Mouse (Mus musculus) olfactory bulb, adult 2 months (tissue): ENCODE measurements around the gene Serpina3m.

Source experiments
- CTCF ChIP-seq: fragments of 200-500 bp; IDR thresholded peaks from 2 replicates; pipeline ENCODE4 v1.5.1; 2012; ENCODE audit warnings: low read depth, mild to moderate bottlenecking, low read length, moderate library complexity; ENCODE audit not compliant: insufficient read depth
- POLR2A ChIP-seq: fragments of 200-500 bp; IDR thresholded peaks from 2 replicates; pipeline ENCODE4 v1.6.1; 2012; ENCODE audit warnings: mild to moderate bottlenecking, low read depth, low read length, moderate library complexity; ENCODE audit not compliant: insufficient read depth

GRCm38 (mm10) chr12:104433951-104434735 lies 95.9 kb downstream of the Serpina3m start:
- TF ChIP-seq POLR2A (no peak), CTCF (no peak)
